Comparison of ENCODE assay signal across 9 mouse cellular contexts in genomic region chr17:66314566-66315285, GRCm38 (mm10).
DNase-seq lines count a peak whose midpoint lies in the region; ATAC-seq lines count a peak whose summit lies in the region.
"Had no signal": no experiment of that assay in that cellular context is flagged by ENCODE, and none has a peak within 500 bp of the region (broad histone marks: within the 10 kb centered on the region; RNA-seq: fewer than 3 reads in every experiment).

No protein-coding gene starts in this region.

- no peak for ATAC-seq in kidney, embryonic 15.5 days (replicated peaks; ENCODE audit: low FRiP score)
- ATAC-seq in embryonic facial prominence, embryonic 14.5 days (ENCODE audit: low read depth) = 0 out of 2 replicates have a peak, but pooled peaks have one; percentile 37
- no peak for ATAC-seq in hindbrain, embryonic 15.5 days (ENCODE audit: low FRiP score, low read depth)
- ATAC-seq in neural tube, embryonic 15.5 days (ENCODE audit: low FRiP score) = peak; percentile 72; the same call in 1 of the 2 replicates

- DNase-seq in kidney, adult 11 months = no peak
- DNase-seq in embryonic facial prominence, embryonic 14.5 days (ENCODE audit: low spot score) = peak; percentile 65
- DNase-seq in cerebellum, postnatal 4 days (ENCODE audit: low spot score in 2 of 2) = no peak
- no peak for DNase-seq in Muller cell, postnatal 12 days (ENCODE audit: inconsistent ontology term)
- DNase-seq: adrenal gland, postnatal 25 days; gastrocnemius, adult 2 months had no signal

- no peaks in the 10 kb centered on the region for H3K27me3 ChIP-seq in kidney, embryonic 15.5 days
- H3K27me3 ChIP-seq in embryonic facial prominence, embryonic 14.5 days (replicated peaks; ENCODE audit: control insufficient read depth, insufficient read depth, low read length) = no peaks in the 10 kb centered on the region
- H3K27me3 ChIP-seq in hindbrain, embryonic 15.5 days = no peaks in the 10 kb centered on the region
- no peaks in the 10 kb centered on the region for H3K27me3 ChIP-seq in neural tube, embryonic 15.5 days (replicated peaks)

- H3K9me3 ChIP-seq in kidney, embryonic 15.5 days (replicated peaks) = no peaks in the 10 kb centered on the region
- no peaks in the 10 kb centered on the region for H3K9me3 ChIP-seq in embryonic facial prominence, embryonic 14.5 days (ENCODE audit: control insufficient read depth, low read length)
- H3K9me3 ChIP-seq in hindbrain, embryonic 15.5 days = no peaks in the 10 kb centered on the region
- no peaks in the 10 kb centered on the region for H3K9me3 ChIP-seq in neural tube, embryonic 15.5 days (replicated peaks)

- peak overlapping the region; percentile 43; the same call in 1 of the 2 replicates for H3K4me2 ChIP-seq in kidney, embryonic 15.5 days
- H3K4me2 ChIP-seq in embryonic facial prominence, embryonic 14.5 days (ENCODE audit: low read depth, low read length) = peak overlapping the region; percentile 29
- no peak overlapping the region for H3K4me2 ChIP-seq in hindbrain, embryonic 15.5 days
- H3K4me2 ChIP-seq in neural tube, embryonic 15.5 days = peak overlapping the region; percentile 22

- no peaks in the 10 kb centered on the region for H3K36me3 ChIP-seq in kidney, embryonic 15.5 days
- H3K36me3 ChIP-seq in embryonic facial prominence, embryonic 14.5 days (ENCODE audit: control insufficient read depth, insufficient read depth, low read length) = no peaks in the 10 kb centered on the region
- no peaks in the 10 kb centered on the region for H3K36me3 ChIP-seq in hindbrain, embryonic 15.5 days
- H3K36me3 ChIP-seq in neural tube, embryonic 15.5 days = no peaks in the 10 kb centered on the region

- H3K9ac ChIP-seq in kidney, embryonic 15.5 days = no peak overlapping the region
- no peak overlapping the region for H3K9ac ChIP-seq in embryonic facial prominence, embryonic 14.5 days (ENCODE audit: low read depth, low read length)
- H3K9ac ChIP-seq in hindbrain, embryonic 15.5 days = no peak overlapping the region
- no peak overlapping the region for H3K9ac ChIP-seq in neural tube, embryonic 15.5 days (replicated peaks)

- no peak overlapping the region for H3K4me3 ChIP-seq in kidney, embryonic 15.5 days (replicated peaks)
- H3K4me3 ChIP-seq in embryonic facial prominence, embryonic 14.5 days (ENCODE audit: low read depth, low read length) = no peak overlapping the region
- H3K4me3 ChIP-seq in hindbrain, embryonic 15.5 days = no peak overlapping the region
- H3K4me3 ChIP-seq in neural tube, embryonic 15.5 days (replicated peaks) = no peak overlapping the region
- H3K4me3 ChIP-seq: gastrocnemius, adult 2 months had no signal

- WGBS in kidney, embryonic 15.5 days = 52% methylated on average over 13 of the region's 13 CpGs
- 37% methylated on average over 13 of the region's 13 CpGs for WGBS in embryonic facial prominence, embryonic 14.5 days
- 51% methylated on average over 13 of the region's 13 CpGs for WGBS in hindbrain, embryonic 15.5 days
- 42% methylated on average over 13 of the region's 13 CpGs for WGBS in neural tube, embryonic 15.5 days

- peak overlapping the region; percentile 28; the same call in 1 of the 2 replicates for H3K27ac ChIP-seq in kidney, embryonic 15.5 days
- H3K27ac ChIP-seq in embryonic facial prominence, embryonic 14.5 days (replicated peaks; ENCODE audit: low read depth, low read length) = peak overlapping the region; percentile 13
- peak overlapping the region; percentile 41 for H3K27ac ChIP-seq in hindbrain, embryonic 15.5 days (replicated peaks)
- H3K27ac ChIP-seq in neural tube, embryonic 15.5 days (replicated peaks) = peak overlapping the region; percentile 54

- H3K4me1 ChIP-seq in kidney, embryonic 15.5 days = peaks cover 24% of the 10 kb centered on the region
- H3K4me1 ChIP-seq in embryonic facial prominence, embryonic 14.5 days (ENCODE audit: control insufficient read depth, insufficient read depth, low read length) = peaks cover 15% of the 10 kb centered on the region
- H3K4me1 ChIP-seq in hindbrain, embryonic 15.5 days (replicated peaks) = peaks cover 18% of the 10 kb centered on the region
- peaks cover 20% of the 10 kb centered on the region for H3K4me1 ChIP-seq in neural tube, embryonic 15.5 days

Comparison
In these comparisons a context has a peak if more than half of its experiments do, and no peak if none do; other contexts are left out.
1. ATAC-seq: peak in embryonic facial prominence, embryonic 14.5 days (single experiment) and neural tube, embryonic 15.5 days (single experiment); none in kidney, embryonic 15.5 days (single experiment) and hindbrain, embryonic 15.5 days (single experiment).
2. Peak in every context shown above with its lines, with median percentiles within 50 percentile points of each other: H3K27ac ChIP-seq.